Mouse (Mus musculus): ENCODE data around the gene Clasp2. TPM values are rescaled to one million over a fixed set of nuclear protein-coding genes. Genes with fewer than 3 reads are reported as not detected.

The Clasp2 gene
- polyA plus RNA-seq, 1 experiment from 2014 or later, result 145 TPM

DNA sequence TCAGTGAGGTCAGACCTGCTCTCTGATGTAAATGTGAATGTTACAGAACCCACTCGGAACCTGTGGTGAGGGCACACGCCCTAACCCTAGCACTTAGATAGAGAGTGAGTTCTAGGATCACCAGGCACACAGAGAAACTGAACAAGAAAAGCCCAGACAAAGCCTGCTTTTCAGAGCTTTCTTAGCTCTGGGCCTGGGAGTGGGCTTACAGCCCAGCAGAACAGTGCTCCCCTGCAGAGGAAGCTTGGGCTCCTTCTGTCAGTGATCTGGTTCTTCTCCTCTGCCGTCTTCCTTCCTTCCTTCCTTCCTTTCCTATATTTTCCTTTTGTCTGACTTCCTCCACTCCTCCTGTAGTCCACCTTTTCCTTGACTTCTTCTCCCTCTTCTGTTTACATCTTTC, 61.5 kb downstream of the Clasp2 start:
- H3K27ac ChIP-seq (ENCODE audit: low read length), result peak overlapping the region; percentile 11; the same call in 1 of the 2 replicates
- H3K4me3 ChIP-seq (ENCODE audit: low read depth, low read length), result no peak overlapping the region
- WGBS, result 48% methylated on average over 3 of the region's 3 CpGs
- H3K36me3 ChIP-seq (ENCODE audit: control insufficient read depth, insufficient read depth, low read length), result no peaks in the 10 kb centered on the region
- H3K9me3 ChIP-seq (replicated peaks; ENCODE audit: control insufficient read depth, low read length, poor library complexity, severe bottlenecking), result no peaks in the 10 kb centered on the region
- no peaks in the 10 kb centered on the region for H3K27me3 ChIP-seq (ENCODE audit: control insufficient read depth, insufficient read depth, low read depth, low read length)
- no peak overlapping the region for H3K9ac ChIP-seq (ENCODE audit: low read depth, low read length)
- H3K4me1 ChIP-seq (ENCODE audit: control insufficient read depth, insufficient read depth, low read length), result peaks cover 2% of the 10 kb centered on the region; the same call in 1 of the 2 replicates
- ATAC-seq, result no peak
- H3K4me2 ChIP-seq (ENCODE audit: low read length), result no peak overlapping the region

- Histone ChIP-seq H3K36me3 (ENCODE audit: control insufficient read depth, insufficient read depth, low read length) (no peaks in the 10 kb centered on the region), H3K27me3 (ENCODE audit: control insufficient read depth, insufficient read depth, low read depth, low read length) (no peaks in the 10 kb centered on the region), H3K9me3 (replicated peaks; ENCODE audit: control insufficient read depth, low read length, poor library complexity, severe bottlenecking) (no peaks in the 10 kb centered on the region), H3K4me3 (ENCODE audit: low read depth, low read length) (no peak overlapping the region), H3K4me1 (ENCODE audit: control insufficient read depth, insufficient read depth, low read length) (no peaks in the 10 kb centered on the region; the same call in 1 of the 2 replicates), H3K9ac (ENCODE audit: low read depth, low read length) (no peak overlapping the region), H3K4me2 (ENCODE audit: low read length) (no peak overlapping the region), H3K27ac (ENCODE audit: low read length) (no peak overlapping the region)
- ATAC-seq, result no peak
- WGBS, result 81% methylated on average over 2 of the region's 2 CpGs
Observed at GRCm38 (mm10) chr9:113803751-113804150, 62.5 kb downstream of the Clasp2 start.

GRCm38 (mm10) chr9:113805359-113805758, 64.1 kb downstream of the Clasp2 start:
- Histone ChIP-seq H3K4me3 (ENCODE audit: low read depth, low read length) (no peak overlapping the region), H3K9ac (ENCODE audit: low read depth, low read length) (no peak overlapping the region), H3K27me3 (ENCODE audit: control insufficient read depth, insufficient read depth, low read depth, low read length) (no peaks in the 10 kb centered on the region), H3K4me2 (ENCODE audit: low read length) (no peak overlapping the region), H3K27ac (ENCODE audit: low read length) (no peak overlapping the region), H3K9me3 (replicated peaks; ENCODE audit: control insufficient read depth, low read length, poor library complexity, severe bottlenecking) (no peaks in the 10 kb centered on the region), H3K36me3 (ENCODE audit: control insufficient read depth, insufficient read depth, low read length) (no peaks in the 10 kb centered on the region), H3K4me1 (ENCODE audit: control insufficient read depth, insufficient read depth, low read length) (no peaks in the 10 kb centered on the region; the same call in 1 of the 2 replicates)
- WGBS, result 100% methylated on average over 1 of the region's 1 CpGs
- ATAC-seq, result no peak

DNA sequence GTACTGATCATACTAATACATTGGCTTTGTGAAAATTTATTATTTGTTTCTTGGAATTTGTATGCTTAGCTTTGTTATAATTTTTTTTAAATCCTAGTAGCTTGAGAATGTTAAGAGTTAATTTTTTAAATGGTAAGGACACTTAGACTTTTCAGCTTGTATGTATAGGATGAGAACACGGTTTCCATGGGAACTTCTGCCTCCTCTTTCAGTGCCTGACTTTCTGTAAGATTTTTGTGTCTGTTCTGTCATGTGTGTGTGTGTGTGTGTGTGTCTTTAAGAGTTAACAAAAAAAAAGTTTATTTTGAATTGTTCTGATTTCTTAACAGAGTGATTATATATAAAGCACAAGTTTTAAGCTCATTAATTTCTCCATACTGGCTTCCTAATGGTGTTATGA, 70.1 kb downstream of the Clasp2 start:
- H3K4me2 ChIP-seq (ENCODE audit: low read length), result peak overlapping the region; percentile 32; the same call in 1 of the 2 replicates
- no peaks in the 10 kb centered on the region for H3K36me3 ChIP-seq (ENCODE audit: control insufficient read depth, insufficient read depth, low read length)
- H3K27me3 ChIP-seq (ENCODE audit: control insufficient read depth, insufficient read depth, low read depth, low read length), result no peaks in the 10 kb centered on the region
- H3K9ac ChIP-seq (ENCODE audit: low read depth, low read length), result 0 out of 2 replicates have a peak overlapping the region, but pooled peaks have one; percentile 26
- no peak overlapping the region; the same call in 1 of the 2 replicates for H3K4me3 ChIP-seq (ENCODE audit: low read depth, low read length)
- ATAC-seq, result no peak
- H3K9me3 ChIP-seq (replicated peaks; ENCODE audit: control insufficient read depth, low read length, poor library complexity, severe bottlenecking), result no peaks in the 10 kb centered on the region
- H3K4me1 ChIP-seq (ENCODE audit: control insufficient read depth, insufficient read depth, low read length), result peaks cover 28% of the 10 kb centered on the region
- H3K27ac ChIP-seq (ENCODE audit: low read length), result 0 out of 2 replicates have a peak overlapping the region, but pooled peaks have one; percentile 54
- WGBS, result 59% methylated on average over 1 of the region's 1 CpGs

DNA sequence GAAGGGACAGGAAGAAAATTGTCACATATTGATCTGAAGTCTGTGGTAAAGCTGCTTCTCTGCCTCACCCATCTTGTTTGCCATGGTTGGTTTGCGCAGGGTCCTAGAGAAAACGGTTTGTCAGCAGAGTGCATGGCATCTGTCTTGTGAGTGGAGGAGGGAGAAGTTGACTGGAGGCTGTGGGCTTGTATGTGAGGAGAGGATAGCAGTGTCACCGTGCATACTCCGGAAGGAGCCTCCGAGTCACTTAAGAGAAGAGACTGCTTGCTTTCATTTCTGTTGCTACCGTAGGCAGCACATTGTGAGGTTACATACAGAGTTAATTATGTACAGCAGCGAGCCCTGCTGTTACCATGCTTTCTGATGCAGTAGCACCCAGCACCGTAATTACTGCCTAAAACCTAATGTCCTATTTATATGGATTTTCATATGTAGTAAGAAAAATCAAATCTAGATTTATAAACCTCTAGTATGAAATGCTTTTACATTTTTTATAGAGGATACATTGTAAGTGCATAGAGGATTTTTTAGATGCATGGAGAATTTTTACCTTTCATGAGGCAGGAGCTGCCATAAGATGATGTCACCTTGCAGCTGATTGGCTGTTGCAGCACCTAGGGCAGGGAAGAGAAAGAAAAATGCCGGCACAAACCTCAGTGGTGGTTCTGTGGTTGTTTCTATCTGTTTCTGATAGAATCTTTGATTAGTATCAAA, 70.8 kb downstream of the Clasp2 start:
- Histone ChIP-seq H3K4me3 (ENCODE audit: low read depth, low read length) (peak overlapping the region; percentile 52), H3K9me3 (replicated peaks; ENCODE audit: control insufficient read depth, low read length, poor library complexity, severe bottlenecking) (no peaks in the 10 kb centered on the region), H3K9ac (ENCODE audit: low read depth, low read length) (peak overlapping the region; percentile 56), H3K27me3 (ENCODE audit: control insufficient read depth, insufficient read depth, low read depth, low read length) (no peaks in the 10 kb centered on the region), H3K4me2 (ENCODE audit: low read length) (peak overlapping the region; percentile 58), H3K36me3 (ENCODE audit: control insufficient read depth, insufficient read depth, low read length) (no peaks in the 10 kb centered on the region), H3K27ac (ENCODE audit: low read length) (peak overlapping the region; percentile 84), H3K4me1 (ENCODE audit: control insufficient read depth, insufficient read depth, low read length) (peaks cover 34% of the 10 kb centered on the region)
- WGBS, result 12% methylated on average over 9 of the region's 9 CpGs
- peak; percentile 94 for ATAC-seq

GRCm38 (mm10) chr9:113812671-113813001, 71.4 kb downstream of the Clasp2 start:
- H3K27ac ChIP-seq (ENCODE audit: low read length), result peak overlapping the region; percentile 84
- H3K4me3 ChIP-seq (ENCODE audit: low read depth, low read length), result peak overlapping the region; percentile 52
- peak overlapping the region; percentile 56 for H3K9ac ChIP-seq (ENCODE audit: low read depth, low read length)
- no peaks in the 10 kb centered on the region for H3K27me3 ChIP-seq (ENCODE audit: control insufficient read depth, insufficient read depth, low read depth, low read length)
- no peaks in the 10 kb centered on the region for H3K9me3 ChIP-seq (replicated peaks; ENCODE audit: control insufficient read depth, low read length, poor library complexity, severe bottlenecking)
- peak; percentile 55 for ATAC-seq
- H3K4me2 ChIP-seq (ENCODE audit: low read length), result peak overlapping the region; percentile 58
- peaks cover 36% of the 10 kb centered on the region for H3K4me1 ChIP-seq (ENCODE audit: control insufficient read depth, insufficient read depth, low read length)
- 47% methylated on average over 4 of the region's 4 CpGs for WGBS
- no peaks in the 10 kb centered on the region for H3K36me3 ChIP-seq (ENCODE audit: control insufficient read depth, insufficient read depth, low read length)

DNA sequence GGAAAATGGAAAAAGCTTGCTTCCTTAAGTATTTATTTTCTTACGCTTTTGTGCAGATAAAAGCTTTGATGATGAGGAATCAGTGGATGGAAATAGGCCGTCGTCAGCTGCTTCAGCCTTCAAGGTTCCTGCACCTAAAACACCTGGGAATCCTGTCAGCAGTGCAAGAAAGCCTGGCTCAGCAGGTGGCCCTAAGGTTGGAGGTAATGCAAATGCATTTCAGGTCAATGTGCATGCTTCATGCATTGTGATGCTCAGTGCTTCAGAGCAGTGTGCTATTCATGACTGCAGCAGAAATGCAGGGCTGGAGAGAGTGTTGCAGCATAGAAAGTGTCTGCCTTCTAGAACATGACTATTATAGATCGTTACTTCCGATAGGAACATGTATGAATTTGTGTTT, 71.8 kb downstream of the Clasp2 start:
- H3K27me3 ChIP-seq (ENCODE audit: control insufficient read depth, insufficient read depth, low read depth, low read length), result no peaks in the 10 kb centered on the region
- WGBS, result 52% methylated on average over 5 of the region's 5 CpGs
- peak overlapping the region; percentile 35; the same call in 1 of the 2 replicates for H3K27ac ChIP-seq (ENCODE audit: low read length)
- H3K4me1 ChIP-seq (ENCODE audit: control insufficient read depth, insufficient read depth, low read length), result peaks cover 36% of the 10 kb centered on the region
- ATAC-seq, result 0 out of 2 replicates have a peak, but pooled peaks have one; percentile 33
- peak overlapping the region; percentile 52 for H3K4me3 ChIP-seq (ENCODE audit: low read depth, low read length)
- no peaks in the 10 kb centered on the region for H3K36me3 ChIP-seq (ENCODE audit: control insufficient read depth, insufficient read depth, low read length)
- H3K4me2 ChIP-seq (ENCODE audit: low read length), result peak overlapping the region; percentile 70
- H3K9me3 ChIP-seq (replicated peaks; ENCODE audit: control insufficient read depth, low read length, poor library complexity, severe bottlenecking), result no peaks in the 10 kb centered on the region
- H3K9ac ChIP-seq (ENCODE audit: low read depth, low read length), result peak overlapping the region; percentile 53

DNA sequence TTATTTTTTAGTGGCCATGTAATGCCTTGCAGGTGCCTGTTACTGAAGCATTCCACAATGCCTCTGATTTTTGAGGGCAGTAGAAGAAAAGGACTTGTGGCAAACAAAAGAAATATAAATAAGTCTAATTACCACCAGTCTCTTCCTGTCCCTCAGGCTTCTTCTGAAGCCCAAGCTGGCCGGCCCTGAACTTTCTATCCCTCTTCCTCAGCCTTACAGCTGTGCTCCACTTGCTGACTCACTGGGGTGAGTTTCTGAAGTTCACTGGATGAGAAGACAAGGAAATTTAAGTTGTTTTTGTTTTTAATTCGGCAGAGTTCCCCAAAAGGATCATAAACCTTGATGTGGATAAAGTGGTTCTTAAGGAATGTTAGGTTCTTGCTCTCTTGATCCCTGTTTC, 74.6 kb downstream of the Clasp2 start:
- Histone ChIP-seq H3K27me3 (ENCODE audit: control insufficient read depth, insufficient read depth, low read depth, low read length) (no peaks in the 10 kb centered on the region), H3K4me1 (ENCODE audit: control insufficient read depth, insufficient read depth, low read length) (peaks cover 38% of the 10 kb centered on the region), H3K4me3 (ENCODE audit: low read depth, low read length) (no peak overlapping the region), H3K9me3 (replicated peaks; ENCODE audit: control insufficient read depth, low read length, poor library complexity, severe bottlenecking) (no peaks in the 10 kb centered on the region), H3K27ac (ENCODE audit: low read length) (no peak overlapping the region), H3K36me3 (ENCODE audit: control insufficient read depth, insufficient read depth, low read length) (no peaks in the 10 kb centered on the region), H3K4me2 (ENCODE audit: low read length) (peak overlapping the region; percentile 21; the same call in 1 of the 2 replicates), H3K9ac (ENCODE audit: low read depth, low read length) (no peak overlapping the region)
- WGBS, result 90% methylated on average over 2 of the region's 2 CpGs
- no peak for ATAC-seq

- WGBS, result 25% methylated on average over 1 of the region's 1 CpGs
- no peaks in the 10 kb centered on the region for H3K9me3 ChIP-seq (replicated peaks; ENCODE audit: control insufficient read depth, low read length, poor library complexity, severe bottlenecking)
- no peak overlapping the region for H3K4me2 ChIP-seq (ENCODE audit: low read length)
- H3K27ac ChIP-seq (ENCODE audit: low read length), result no peak overlapping the region
- H3K36me3 ChIP-seq (ENCODE audit: control insufficient read depth, insufficient read depth, low read length), result no peaks in the 10 kb centered on the region
- H3K4me3 ChIP-seq (ENCODE audit: low read depth, low read length), result no peak overlapping the region
- no peak for ATAC-seq
- H3K27me3 ChIP-seq (ENCODE audit: control insufficient read depth, insufficient read depth, low read depth, low read length), result no peaks in the 10 kb centered on the region
- H3K4me1 ChIP-seq (ENCODE audit: control insufficient read depth, insufficient read depth, low read length), result peaks cover 10% of the 10 kb centered on the region
- no peak overlapping the region for H3K9ac ChIP-seq (ENCODE audit: low read depth, low read length)
Observed at GRCm38 (mm10) chr9:113822150-113822549, 80.9 kb downstream of the Clasp2 start.
